Mouse (Mus musculus) stomach, postnatal 0 days (tissue): ENCODE data around the gene Gmppa. TPM values are rescaled to one million over a fixed set of nuclear protein-coding genes. Genes with fewer than 3 reads are reported as not detected.

ENCODE experiments used
- ATAC-seq: fragments of 200-750 bp; cut with Nextera tagmentation; 2 replicates; pipeline ENCODE4 v1.8.0; 2017; ENCODE audit not compliant: low FRiP score, low TSS enrichment
- DNase-seq: peaks from one replicate; pipeline ENCODE4 v3.0.0-alpha.2; 2016; ENCODE audit warnings: low spot score
- H3K27ac ChIP-seq: fragments of 300-500 bp; sonication (generic); replicated peaks from 2 replicates; pipeline ENCODE4 v1.5.1; 2014; ENCODE audit warnings: mild to moderate bottlenecking, control low read depth
- H3K27me3 ChIP-seq: fragments of 300-500 bp; sonication (generic); 2 replicates; pipeline ENCODE4 v1.6.1; 2014; ENCODE audit warnings: low read length; ENCODE audit not compliant: control insufficient read depth, insufficient read depth
- H3K36me3 ChIP-seq: fragments of 300-500 bp; sonication (generic); 2 replicates; pipeline ENCODE4 v1.6.1; 2014; ENCODE audit warnings: low read length, mixed read lengths; ENCODE audit not compliant: control insufficient read depth, insufficient read depth
- H3K4me1 ChIP-seq: fragments of 300-500 bp; sonication (generic); replicated peaks from 2 replicates; pipeline ENCODE4 v1.6.1; 2014; ENCODE audit warnings: antibody characterized with exemption; ENCODE audit not compliant: control insufficient read depth, insufficient read depth
- H3K4me2 ChIP-seq: fragments of 300-500 bp; sonication (generic); replicated peaks from 2 replicates; pipeline ENCODE4 v1.6.1; 2014; ENCODE audit warnings: low read depth, mild to moderate bottlenecking, control low read depth, moderate library complexity
- H3K4me3 ChIP-seq: fragments of 300-500 bp; sonication (generic); 2 replicates; pipeline ENCODE4 v1.5.1; 2014; ENCODE audit warnings: low read depth, low read length, control low read depth
- H3K9ac ChIP-seq: fragments of 300-500 bp; sonication (generic); 2 replicates; pipeline ENCODE4 v1.6.1; 2014; ENCODE audit warnings: mild to moderate bottlenecking, low read length, control low read depth, mixed read lengths
- H3K9me3 ChIP-seq: fragments of 300-500 bp; sonication (generic); 2 replicates; pipeline ENCODE4 v1.6.1; 2016; ENCODE audit warnings: low read length; ENCODE audit not compliant: control insufficient read depth
- CTCF ChIP-seq: IDR thresholded peaks from 2 replicates; pipeline ENCODE4 v1.5.1; 2016; ENCODE audit warnings: antibody characterized with exemption, low read depth, mild to moderate bottlenecking, moderate library complexity
- EP300 ChIP-seq: optimal IDR thresholded peaks from 2 replicates; pipeline ENCODE3; 2016; ENCODE audit warnings: antibody characterized with exemption
- whole genome bisulfite sequencing: fragments of 180-500 bp; shearing (Covaris S2); extraction: QIAGEN DNeasy Blood & Tissue Kit; methylation state at CpG from one replicate; pipeline ENCODE4 v1.1.7; 2014; 5-methylcytosine and 5-hydroxymethylcytosine counted together
- polyA plus RNA-seq: library from polyadenylated mRNA; unstranded; fragments of >200 nt; fragmentation: Nextera tagmentation; extraction: Ambion mirVana; gene quantifications from 2 replicates; pipeline ENCODE4 v1.2.1, GENCODE M21; 2015

Gmppa gene
- polyA plus RNA-seq, 1 experiment from 2014 or later, result 85.2 TPM

GRCm38 (mm10) chr1:75467215-75467927 lies 31.6 kb downstream of the Gmppa start:
- WGBS, result 7% methylated on average over 14 of the region's 14 CpGs
- H3K9ac ChIP-seq, result no peak overlapping the region

DNA sequence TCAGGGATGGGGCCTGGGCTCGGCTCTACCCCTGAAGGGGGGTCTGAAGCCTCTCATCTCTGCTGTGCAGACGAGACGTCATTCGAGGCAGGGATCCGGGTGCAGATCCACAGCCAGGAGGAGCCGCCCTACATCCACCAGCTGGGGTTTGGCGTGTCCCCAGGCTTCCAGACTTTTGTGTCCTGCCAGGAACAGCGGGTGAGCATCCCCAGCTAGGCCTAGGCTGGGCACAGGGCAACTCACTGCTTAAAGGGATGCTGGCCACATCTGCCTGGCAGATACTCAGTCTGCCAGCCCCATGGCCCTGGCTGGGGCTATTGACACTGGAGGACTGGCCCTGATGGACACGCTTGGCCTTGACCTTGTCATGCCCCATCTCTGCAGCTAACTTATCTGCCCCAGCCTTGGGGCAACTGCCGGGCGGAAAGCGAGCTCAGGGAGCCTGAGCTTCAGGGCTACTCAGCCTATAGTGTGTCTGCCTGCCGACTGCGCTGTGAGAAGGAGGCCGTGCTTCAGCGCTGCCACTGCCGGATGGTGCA lies 33.6 kb downstream of the Gmppa start:
- no peak overlapping the region for H3K4me3 ChIP-seq
- ATAC-seq (no peak), DNase-seq (no peak)
- TF ChIP-seq EP300 (no peak), CTCF (no peak)
- no peak overlapping the region for H3K27ac ChIP-seq
- no peaks in the 10 kb centered on the region for H3K4me1 ChIP-seq
- 78% methylated on average over 17 of the region's 17 CpGs for WGBS
- H3K9ac ChIP-seq, result no peak overlapping the region
- H3K36me3 ChIP-seq, result no peaks in the 10 kb centered on the region
- H3K9me3 ChIP-seq, result no peaks in the 10 kb centered on the region
- no peak overlapping the region for H3K4me2 ChIP-seq
- no peaks in the 10 kb centered on the region for H3K27me3 ChIP-seq

More at GRCm38 (mm10) chr1:75467215-75467927, 31.6 kb downstream of the Gmppa start:
- Histone ChIP-seq H3K27me3 (no peaks in the 10 kb centered on the region), H3K4me2 (0 out of 2 replicates have a peak overlapping the region, but pooled peaks have one; percentile 17), H3K27ac (no peak overlapping the region), H3K9me3 (no peaks in the 10 kb centered on the region), H3K4me3 (no peak overlapping the region), H3K4me1 (no peaks in the 10 kb centered on the region), H3K36me3 (no peaks in the 10 kb centered on the region)
- no peak for TF ChIP-seq EP300
- peak; percentile 96 for TF ChIP-seq CTCF
- DNase-seq, result peak; percentile 84
- peak; percentile 76 for ATAC-seq

- H3K27me3 ChIP-seq, result peaks cover 2% of the 10 kb centered on the region; the same call in 1 of the 2 replicates
- WGBS, result 94% methylated on average over 11 of the region's 11 CpGs
- H3K27ac ChIP-seq, result no peak overlapping the region
- no peak for ATAC-seq
- no peak overlapping the region for H3K9ac ChIP-seq
- H3K36me3 ChIP-seq, result 0 out of 2 replicates have a peak, but pooled peaks cover 6% of the 10 kb centered on the region
- H3K4me2 ChIP-seq, result no peak overlapping the region
- 0 out of 2 replicates have a peak, but pooled peaks cover 2% of the 10 kb centered on the region for H3K4me1 ChIP-seq
- no peak for DNase-seq
- TF ChIP-seq CTCF (no peak), EP300 (no peak)
- H3K9me3 ChIP-seq, result no peaks in the 10 kb centered on the region
- H3K4me3 ChIP-seq, result no peak overlapping the region
Measured at GRCm38 (mm10) chr1:75476441-75476840, 40.7 kb downstream of the Gmppa start.

- 0 out of 2 replicates have a peak, but pooled peaks cover 6% of the 10 kb centered on the region for H3K36me3 ChIP-seq
- H3K4me3 ChIP-seq, result 0 out of 2 replicates have a peak overlapping the region, but pooled peaks have one; percentile 1
- peak; percentile 19 for ATAC-seq
- H3K27me3 ChIP-seq, result peaks cover 2% of the 10 kb centered on the region; the same call in 1 of the 2 replicates
- H3K27ac ChIP-seq, result no peak overlapping the region
- no peak overlapping the region for H3K9ac ChIP-seq
- TF ChIP-seq CTCF (peak; percentile 80), EP300 (no peak)
- H3K4me2 ChIP-seq, result peak overlapping the region; percentile 37
- peak; percentile 92 for DNase-seq
- WGBS, result 16% methylated on average over 35 of the region's 35 CpGs
- 0 out of 2 replicates have a peak, but pooled peaks cover 2% of the 10 kb centered on the region for H3K4me1 ChIP-seq
- H3K9me3 ChIP-seq, result no peaks in the 10 kb centered on the region
Measured at GRCm38 (mm10) chr1:75477264-75477965, 41.7 kb downstream of the Gmppa start.

DNA sequence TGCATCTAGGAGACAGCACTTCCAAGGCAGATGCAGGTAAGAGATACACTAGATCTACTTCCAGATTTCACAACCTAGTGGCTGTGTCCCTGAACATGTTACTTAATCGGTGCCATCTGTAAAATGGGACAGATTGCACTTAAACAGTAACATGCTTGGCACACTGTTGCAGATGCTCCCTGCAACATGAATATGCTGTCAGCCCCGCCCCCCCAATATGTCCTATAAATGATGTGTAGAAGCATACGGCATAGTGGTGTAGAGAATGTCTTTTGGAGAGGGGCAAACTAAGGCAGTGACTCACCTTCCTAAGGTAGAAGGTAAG lies 42.2 kb downstream of the Gmppa start:
- H3K27ac ChIP-seq, result no peak overlapping the region
- peak overlapping the region; percentile 86 for H3K4me2 ChIP-seq
- DNase-seq, result no peak
- H3K36me3 ChIP-seq, result 0 out of 2 replicates have a peak, but pooled peaks cover 6% of the 10 kb centered on the region
- WGBS, result 47% methylated on average over 3 of the region's 3 CpGs
- ATAC-seq, result no peak
- 0 out of 2 replicates have a peak, but pooled peaks cover 2% of the 10 kb centered on the region for H3K4me1 ChIP-seq
- TF ChIP-seq EP300 (no peak), CTCF (no peak)
- H3K4me3 ChIP-seq, result peak overlapping the region; percentile 71; the same call in 1 of the 2 replicates
- no peaks in the 10 kb centered on the region for H3K9me3 ChIP-seq
- peaks cover 2% of the 10 kb centered on the region; the same call in 1 of the 2 replicates for H3K27me3 ChIP-seq
- H3K9ac ChIP-seq, result no peak overlapping the region
